Mouse (Mus musculus): ENCODE measurements around the gene Zfp385a. TPM values are rescaled to one million over a fixed set of nuclear protein-coding genes. Genes with fewer than 3 reads are reported as not detected.

Zfp385a gene
- polyA plus RNA-seq, 1 experiment from 2014 or later = 12.2 TPM

DNA sequence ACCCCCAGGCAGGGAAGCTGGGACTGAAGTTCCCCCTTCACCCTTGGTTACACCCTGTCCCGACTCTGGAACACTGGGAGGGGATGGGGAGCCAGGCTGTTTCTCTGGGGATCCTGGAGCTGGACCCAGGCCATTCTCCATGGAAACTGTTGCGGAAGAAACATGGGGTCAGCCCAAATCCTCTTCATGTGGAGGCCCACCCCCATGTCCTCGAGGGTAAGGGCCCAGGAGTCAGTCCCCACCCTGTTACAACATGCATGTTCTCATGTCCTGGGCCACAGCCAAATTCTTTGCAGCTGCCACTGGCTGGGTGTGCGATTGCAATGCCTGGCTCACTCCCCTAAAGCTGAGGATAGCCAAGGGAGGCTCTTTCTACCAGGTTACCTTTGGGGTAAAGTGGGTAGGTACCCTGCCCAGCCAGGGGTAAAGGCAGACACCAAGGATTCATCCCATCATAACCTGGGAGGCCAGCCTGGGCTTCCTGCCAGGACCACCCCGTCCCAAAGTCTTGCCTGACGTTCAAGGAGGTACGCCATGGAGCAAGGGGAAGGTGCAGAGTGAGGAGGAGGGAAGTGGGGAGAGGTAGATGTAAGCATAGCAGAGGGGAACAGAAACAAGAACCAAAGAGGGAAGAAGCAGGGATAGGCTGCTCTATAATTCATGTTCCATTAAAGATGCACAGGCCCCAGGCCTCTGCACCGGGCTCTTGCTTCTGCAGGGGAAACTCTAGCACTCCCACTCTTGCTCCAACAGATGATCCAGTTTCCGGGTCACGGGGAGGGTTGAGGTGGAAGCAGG, 23.7 kb downstream of the Zfp385a start:
- WGBS = 60% methylated on average over 10 of the region's 10 CpGs
- Histone ChIP-seq H3K36me3 (peaks cover 49% of the 10 kb centered on the region), H3K27ac (peak overlapping the region; percentile 44; the same call in 1 of the 2 replicates), H3K9ac (0 out of 2 replicates have a peak overlapping the region, but pooled peaks have one; percentile 40), H3K4me2 (no peak overlapping the region), H3K4me3 (no peak overlapping the region), H3K27me3 (no peaks in the 10 kb centered on the region), H3K4me1 (peaks cover 40% of the 10 kb centered on the region), H3K9me3 (no peaks in the 10 kb centered on the region)
- ATAC-seq (ENCODE audit: insufficient number of reproducible peaks, insufficient read depth, low FRiP score, low TSS enrichment, low read depth) = no peak

DNA sequence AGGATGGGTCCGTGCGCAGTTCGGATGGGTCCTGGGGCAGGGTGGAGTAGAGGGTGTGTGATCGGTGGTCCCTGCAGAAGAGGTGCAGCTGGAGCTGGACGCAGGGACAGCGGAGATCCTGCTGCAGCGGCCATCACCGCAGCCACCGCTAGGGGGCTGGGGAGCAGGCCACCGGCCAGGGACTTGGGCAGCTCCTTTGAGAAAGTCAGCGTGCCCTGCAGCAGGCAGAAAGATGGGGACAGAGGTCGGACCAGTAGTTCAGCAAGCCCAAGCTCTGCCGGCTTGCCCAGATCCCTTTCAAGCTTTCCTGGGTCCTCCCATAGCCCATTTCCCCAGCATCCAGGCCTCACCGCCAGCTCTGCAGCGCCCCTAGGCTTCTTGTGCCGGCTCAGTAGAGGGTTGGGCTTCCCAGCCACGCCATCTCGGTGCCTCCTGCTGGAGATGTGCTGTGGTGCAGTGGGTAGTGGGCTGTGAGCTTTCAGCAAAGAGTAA, 24.8 kb downstream of the Zfp385a start:
- ATAC-seq (ENCODE audit: insufficient number of reproducible peaks, insufficient read depth, low FRiP score, low TSS enrichment, low read depth) = peak; percentile 57
- H3K27ac ChIP-seq = no peak overlapping the region
- peak overlapping the region; percentile 61 for H3K9ac ChIP-seq

DNA sequence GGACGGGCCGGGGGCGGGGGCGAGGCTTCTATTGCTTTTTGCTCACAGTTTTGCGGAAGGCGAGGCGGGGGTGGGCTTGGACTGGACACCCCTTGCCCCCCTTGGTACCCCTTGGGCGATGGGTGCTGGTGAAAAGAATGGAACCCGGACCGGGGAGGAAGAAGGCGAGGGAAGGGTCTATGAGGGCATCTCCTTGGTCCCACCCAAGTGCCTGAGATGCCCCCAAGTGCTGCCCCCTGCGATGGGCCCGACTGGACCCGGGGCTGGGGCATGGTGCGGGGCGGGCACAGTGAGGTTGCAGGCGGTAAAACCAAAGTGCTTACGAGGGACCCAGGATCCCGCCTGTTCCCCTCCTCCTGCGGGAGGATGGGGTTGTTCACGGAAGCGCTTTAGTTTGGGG, 25.7 kb downstream of the Zfp385a start:
- 42% methylated on average over 21 of the region's 22 CpGs for WGBS
- Histone ChIP-seq H3K4me3 (peak overlapping the region; percentile 36), H3K27ac (no peak overlapping the region), H3K9ac (peak overlapping the region; percentile 61), H3K27me3 (peaks cover 4% of the 10 kb centered on the region), H3K4me1 (peaks cover 37% of the 10 kb centered on the region), H3K36me3 (peaks cover 39% of the 10 kb centered on the region), H3K9me3 (no peaks in the 10 kb centered on the region), H3K4me2 (peak overlapping the region; percentile 62)
- no peak for ATAC-seq (ENCODE audit: insufficient number of reproducible peaks, insufficient read depth, low FRiP score, low TSS enrichment, low read depth)

More for the DNA sequence above, 24.8 kb downstream of the Zfp385a start:
- WGBS = 9% methylated on average over 18 of the region's 18 CpGs
- no peaks in the 10 kb centered on the region for H3K9me3 ChIP-seq
- peak overlapping the region; percentile 62 for H3K4me2 ChIP-seq
- peaks cover 37% of the 10 kb centered on the region for H3K4me1 ChIP-seq
- peak overlapping the region; percentile 36 for H3K4me3 ChIP-seq
- H3K27me3 ChIP-seq = no peaks in the 10 kb centered on the region
- H3K36me3 ChIP-seq = peaks cover 43% of the 10 kb centered on the region

DNA sequence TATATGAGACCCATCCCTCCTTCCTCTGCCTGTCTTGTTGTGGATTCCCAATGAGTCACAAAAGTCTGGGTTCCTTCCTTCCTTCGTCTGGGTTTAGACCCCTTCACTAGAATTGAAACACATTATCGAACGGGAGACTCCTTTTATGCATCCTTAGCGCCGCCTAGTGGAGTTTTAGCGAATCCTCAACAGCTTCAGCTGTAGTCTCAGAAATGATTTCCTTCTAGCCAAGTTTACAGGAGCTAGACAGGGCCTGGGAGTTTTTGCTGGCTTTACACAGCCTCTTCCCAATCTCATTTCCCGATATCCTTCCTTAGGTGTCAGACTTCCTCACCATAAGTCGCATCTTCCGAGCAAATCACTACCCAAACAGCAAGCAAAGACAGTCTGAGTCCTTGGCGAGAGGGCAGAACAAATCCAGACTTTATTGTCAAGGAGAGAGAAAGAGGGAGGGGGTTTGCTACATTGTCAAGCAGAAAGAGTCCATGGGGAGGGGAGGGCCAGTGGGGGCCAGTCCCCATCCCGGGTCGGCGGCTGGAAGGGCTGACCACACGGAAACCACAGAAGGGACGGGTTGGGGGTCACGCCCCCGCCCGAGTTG, 26.3 kb downstream of the Zfp385a start:
- peak overlapping the region; percentile 62 for H3K4me2 ChIP-seq
- peaks cover 10% of the 10 kb centered on the region for H3K27me3 ChIP-seq
- peaks cover 40% of the 10 kb centered on the region for H3K4me1 ChIP-seq
- 24% methylated on average over 18 of the region's 18 CpGs for WGBS
- H3K36me3 ChIP-seq = peaks cover 33% of the 10 kb centered on the region
- no peak overlapping the region for H3K27ac ChIP-seq
- peak overlapping the region; percentile 36; the same call in 1 of the 2 replicates for H3K4me3 ChIP-seq
- H3K9ac ChIP-seq = peak overlapping the region; percentile 32; the same call in 1 of the 2 replicates
- no peak for ATAC-seq (ENCODE audit: insufficient number of reproducible peaks, insufficient read depth, low FRiP score, low TSS enrichment, low read depth)
- H3K9me3 ChIP-seq = no peaks in the 10 kb centered on the region

DNA sequence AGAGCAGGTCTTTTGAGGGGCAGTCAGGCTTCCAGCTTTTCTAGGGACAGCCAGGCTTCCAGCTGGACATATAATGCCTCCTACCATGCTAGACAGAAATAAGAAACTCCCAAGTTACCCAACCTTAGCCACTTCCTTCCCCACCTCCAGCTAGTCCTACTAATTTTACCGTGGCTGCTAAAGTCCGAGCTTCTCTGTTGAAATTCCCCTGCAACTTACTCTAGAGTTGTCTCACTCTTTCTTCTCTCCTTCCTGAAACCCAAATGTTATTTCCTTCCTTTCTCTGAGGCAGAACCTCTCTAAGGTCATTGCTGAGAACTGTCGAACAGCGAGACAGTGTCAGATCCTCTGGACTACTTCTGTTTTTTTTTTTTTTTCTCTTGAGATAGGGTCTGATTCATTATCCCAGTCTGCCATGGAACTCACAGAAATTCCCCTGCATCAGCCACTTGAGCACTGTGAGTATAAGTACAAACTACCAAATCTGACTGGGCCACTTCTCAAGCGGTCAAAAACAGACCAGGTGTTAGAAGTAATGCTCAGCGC, 29.5 kb downstream of the Zfp385a start, which contains the start of gene Gpr84:
Gene Gpr84 (minus strand): TSS at position 248 of the 546 bp plus-strand sequence.
- Histone ChIP-seq H3K27ac (no peak within 1 kb of the TSS), H3K27me3 (peaks cover 11% of the 10 kb centered on the region), H3K9me3 (no peaks in the 10 kb centered on the region), H3K36me3 (peaks cover 2% of the 10 kb centered on the region; the same call in 1 of the 2 replicates), H3K9ac (no peak within 1 kb of the TSS), H3K4me2 (no peak within 1 kb of the TSS), H3K4me1 (peaks cover 49% of the 10 kb centered on the region), H3K4me3 (no peak within 1 kb of the TSS)
- 61% methylated on average over 6 of the region's 6 CpGs for WGBS
- no peak for ATAC-seq (ENCODE audit: insufficient number of reproducible peaks, insufficient read depth, low FRiP score, low TSS enrichment, low read depth)

DNA sequence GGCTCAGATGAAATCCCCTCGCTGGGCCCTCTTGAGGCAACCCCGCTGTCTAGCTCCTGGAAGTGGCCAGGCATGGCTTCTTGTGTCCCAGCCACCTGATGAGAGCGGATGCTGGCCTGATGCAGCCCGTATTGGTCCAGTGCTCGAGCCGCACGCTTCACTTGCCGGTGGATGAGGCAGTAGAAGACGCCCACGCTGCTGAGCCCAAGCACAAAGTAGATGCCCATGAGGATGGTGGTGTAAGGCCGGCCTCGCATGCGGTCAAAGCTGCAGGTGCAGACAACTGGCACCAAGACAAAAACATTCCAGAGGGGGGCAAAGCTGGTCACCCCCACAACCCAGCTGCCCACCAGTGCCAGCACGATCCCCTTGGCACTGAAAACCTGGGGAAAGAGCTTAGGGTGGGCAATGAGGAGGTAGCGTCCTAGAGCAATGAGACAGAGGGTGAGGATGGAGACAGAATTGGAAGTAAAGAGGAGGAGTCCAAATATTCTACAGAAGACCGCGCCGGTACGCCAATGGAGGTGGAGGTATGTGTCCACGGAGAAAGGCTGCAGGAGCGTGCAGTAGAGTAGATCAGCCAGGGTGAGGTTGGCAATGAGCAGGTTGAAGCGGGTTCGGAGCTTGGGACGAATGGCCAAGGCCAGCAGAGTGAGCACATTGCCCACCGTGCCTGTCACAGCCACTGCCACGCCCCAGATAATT, 30.9 kb downstream of the Zfp385a start:
- WGBS = 60% methylated on average over 26 of the region's 26 CpGs
- Histone ChIP-seq H3K36me3 (no peaks in the 10 kb centered on the region), H3K4me1 (peaks cover 43% of the 10 kb centered on the region), H3K4me2 (peak overlapping the region; percentile 39), H3K9ac (peak overlapping the region; percentile 49), H3K9me3 (no peaks in the 10 kb centered on the region), H3K27ac (no peak overlapping the region), H3K4me3 (0 out of 2 replicates have a peak overlapping the region, but pooled peaks have one; percentile 3), H3K27me3 (peaks cover 11% of the 10 kb centered on the region)
- ATAC-seq (ENCODE audit: insufficient number of reproducible peaks, insufficient read depth, low FRiP score, low TSS enrichment, low read depth) = no peak

DNA sequence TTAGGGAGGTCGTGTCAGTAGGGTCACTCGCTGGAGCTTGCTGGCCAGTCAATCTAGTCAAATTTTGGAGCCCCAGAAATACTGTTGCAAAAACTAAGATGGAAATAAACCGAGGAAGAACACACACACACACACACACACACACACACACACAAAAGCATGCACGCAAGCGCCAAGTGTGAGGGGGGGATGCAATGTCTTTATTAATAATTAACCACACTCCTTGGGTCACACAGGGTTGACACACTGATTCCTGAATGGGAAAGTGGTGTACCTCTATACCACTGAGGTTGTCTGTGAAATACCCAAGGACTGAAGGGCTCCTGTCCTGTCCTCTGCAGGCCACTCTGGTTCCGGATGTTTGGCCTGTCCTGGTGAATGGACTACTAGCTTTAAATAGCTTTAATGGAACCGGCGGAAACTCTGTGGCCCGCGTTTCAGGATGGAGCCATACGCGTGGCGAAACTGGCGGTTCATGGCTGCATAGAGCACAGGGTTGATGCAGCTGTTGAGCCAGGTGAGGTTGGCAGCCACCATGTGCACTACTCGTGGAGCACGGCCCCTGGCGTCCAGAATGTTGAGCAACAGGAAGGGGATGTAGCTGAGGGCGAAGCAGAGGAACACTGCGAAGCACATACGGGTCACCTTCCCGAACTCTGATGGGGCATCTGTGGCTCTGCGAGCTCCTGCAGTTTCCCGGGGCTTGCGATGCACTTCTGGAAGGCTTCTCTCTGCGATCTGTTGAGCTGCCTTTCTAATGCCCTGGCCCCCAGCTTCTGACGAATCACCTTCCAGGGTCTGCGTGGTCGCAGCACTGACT, 31.6 kb downstream of the Zfp385a start:
- H3K4me3 ChIP-seq = 0 out of 2 replicates have a peak overlapping the region, but pooled peaks have one; percentile 3
- H3K36me3 ChIP-seq = no peaks in the 10 kb centered on the region
- H3K9me3 ChIP-seq = no peaks in the 10 kb centered on the region
- H3K4me2 ChIP-seq = peak overlapping the region; percentile 39
- H3K4me1 ChIP-seq = peaks cover 43% of the 10 kb centered on the region
- peak overlapping the region; percentile 49 for H3K9ac ChIP-seq
- H3K27me3 ChIP-seq = peaks cover 11% of the 10 kb centered on the region
- WGBS = 41% methylated on average over 28 of the region's 28 CpGs
- ATAC-seq (ENCODE audit: insufficient number of reproducible peaks, insufficient read depth, low FRiP score, low TSS enrichment, low read depth) = no peak
- H3K27ac ChIP-seq = no peak overlapping the region

DNA sequence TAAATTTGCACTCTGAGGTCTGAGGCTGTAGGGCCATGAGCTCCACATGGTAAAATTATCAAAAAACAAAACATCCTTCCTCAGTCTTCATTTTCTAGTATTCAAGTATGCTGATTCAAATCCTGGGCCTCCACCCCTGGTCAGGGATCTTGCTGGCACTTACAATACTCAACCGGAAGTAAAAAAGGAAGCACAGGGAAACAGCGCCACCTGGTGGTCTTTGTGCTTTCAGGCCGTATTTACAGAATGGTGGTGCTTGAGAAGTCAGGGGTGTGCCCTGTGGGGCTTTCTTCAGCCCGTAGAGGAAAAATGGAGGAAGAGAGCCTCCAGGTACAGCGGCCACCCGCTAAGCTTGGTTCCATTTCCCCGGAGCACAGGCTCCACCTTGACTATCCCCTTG, 32.8 kb downstream of the Zfp385a start:
- Histone ChIP-seq H3K27me3 (peaks cover 11% of the 10 kb centered on the region), H3K4me2 (peak overlapping the region; percentile 28), H3K9ac (no peak overlapping the region), H3K27ac (no peak overlapping the region), H3K4me3 (no peak overlapping the region), H3K9me3 (no peaks in the 10 kb centered on the region), H3K4me1 (peaks cover 52% of the 10 kb centered on the region), H3K36me3 (no peaks in the 10 kb centered on the region)
- WGBS = under 1% methylated on average over 7 of the region's 7 CpGs
- no peak for ATAC-seq (ENCODE audit: insufficient number of reproducible peaks, insufficient read depth, low FRiP score, low TSS enrichment, low read depth)

DNA sequence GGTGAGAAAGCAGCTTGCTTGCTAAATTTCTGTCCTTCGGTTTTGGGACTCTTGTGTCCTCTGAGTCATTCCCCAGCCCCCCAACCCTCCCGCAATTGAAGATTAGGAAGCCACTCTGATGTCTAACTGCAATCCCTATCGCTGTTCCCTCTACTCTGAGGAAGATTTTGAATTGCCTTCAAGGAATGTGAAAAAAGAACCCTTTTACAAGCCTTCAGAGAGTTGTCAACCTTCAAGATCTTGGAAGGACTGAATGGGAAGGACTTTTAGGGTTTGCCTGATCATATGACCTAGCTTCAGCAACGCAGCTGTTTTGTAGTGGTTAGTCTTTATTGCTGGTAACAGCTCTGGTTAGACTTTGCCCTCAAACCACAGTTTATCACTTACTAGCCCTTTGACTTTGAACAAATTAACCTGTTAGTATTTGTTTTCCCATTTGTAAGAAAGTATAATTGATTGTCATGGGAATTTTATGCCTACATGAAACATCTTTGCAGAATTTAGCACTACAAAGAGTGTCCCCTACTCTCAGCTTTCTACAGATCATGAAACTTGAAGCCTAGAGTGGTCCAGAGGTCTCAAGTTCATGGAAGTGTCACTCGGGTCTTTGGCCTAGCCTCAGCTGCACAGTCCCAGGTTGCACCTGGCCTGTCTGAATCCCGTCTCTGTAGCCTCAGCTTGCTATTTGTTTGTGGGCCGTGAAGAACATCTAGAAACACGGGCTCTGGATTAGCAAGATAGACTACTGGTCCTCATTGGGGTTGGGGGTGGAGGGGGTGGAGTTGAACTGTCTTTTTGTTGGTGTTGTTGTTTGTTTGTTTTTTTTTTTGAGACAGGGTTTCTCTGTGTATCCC, 33.9 kb downstream of the Zfp385a start:
- ATAC-seq (ENCODE audit: insufficient number of reproducible peaks, insufficient read depth, low FRiP score, low TSS enrichment, low read depth) = no peak
- H3K9me3 ChIP-seq = no peaks in the 10 kb centered on the region
- H3K4me1 ChIP-seq = peaks cover 63% of the 10 kb centered on the region
- H3K4me2 ChIP-seq = peak overlapping the region; percentile 82
- H3K4me3 ChIP-seq = peak overlapping the region; percentile 52
- H3K27me3 ChIP-seq = peaks cover 11% of the 10 kb centered on the region
- peak overlapping the region; percentile 75 for H3K9ac ChIP-seq
- no peaks in the 10 kb centered on the region for H3K36me3 ChIP-seq
- 24% methylated on average over 8 of the region's 8 CpGs for WGBS
- peak overlapping the region; percentile 98 for H3K27ac ChIP-seq

Data from embryonic facial prominence, embryonic 13.5 days (tissue).